Mouse (Mus musculus): Measurements from ENCODE around the gene Chst5.

The Chst5 gene

GRCm38 (mm10) chr8:111931721-111932120 lies 21.5 kb upstream of the Chst5 start:
- in situ Hi-C loops (cut with MboI, MseI), result no loop called here

GRCm38 (mm10) chr8:111929648-111930344 lies 19.5 kb upstream of the Chst5 start:
- in situ Hi-C loops (cut with MboI, MseI), result no loop called here

- in situ Hi-C loops (cut with MboI, MseI), result no loop called here
Measured at GRCm38 (mm10) chr8:111924976-111925375, 14.7 kb upstream of the Chst5 start.

GRCm38 (mm10) chr8:111923383-111923804 lies 13.1 kb upstream of the Chst5 start:
- in situ Hi-C loops (cut with MboI, MseI), result no loop called here

GRCm38 (mm10) chr8:111920971-111921370 lies 10.7 kb upstream of the Chst5 start:
- in situ Hi-C loops (cut with MboI, MseI), result no loop called here

- in situ Hi-C loops (cut with MboI, MseI), result no loop called here
Measured at GRCm38 (mm10) chr8:111919663-111920062, 9.4 kb upstream of the Chst5 start.

- in situ Hi-C loops (cut with MboI, MseI), result no loop called here
Measured at GRCm38 (mm10) chr8:111912860-111913432, 2.7 kb upstream of the Chst5 start.

- in situ Hi-C loops (cut with MboI, MseI), result no loop called here
Measured at GRCm38 (mm10) chr8:111911572-111911971, 1.3 kb upstream of the Chst5 start.

- in situ Hi-C loops (cut with MboI, MseI), result no loop called here
Measured at GRCm38 (mm10) chr8:111905500-111906121, 4.6 kb downstream of the Chst5 start.

- in situ Hi-C loops (cut with MboI, MseI), result no loop called here
Measured at GRCm38 (mm10) chr8:111902080-111902479, 8.2 kb downstream of the Chst5 start.

- in situ Hi-C loops (cut with MboI, MseI), result no loop called here
Measured at GRCm38 (mm10) chr8:111898586-111898985, 11.7 kb downstream of the Chst5 start.

GRCm38 (mm10) chr8:111894955-111895354 lies 15.3 kb downstream of the Chst5 start:
- in situ Hi-C loops (cut with MboI, MseI), result no loop called here

GRCm38 (mm10) chr8:111892615-111893014 lies 17.6 kb downstream of the Chst5 start:
- in situ Hi-C loops (cut with MboI, MseI), result no loop called here

GRCm38 (mm10) chr8:111891983-111892382 lies 18.3 kb downstream of the Chst5 start:
- in situ Hi-C loops (cut with MboI, MseI), result no loop called here

GRCm38 (mm10) chr8:111890911-111891303 lies 19.3 kb downstream of the Chst5 start:
- in situ Hi-C loops (cut with MboI, MseI), result no loop called here

GRCm38 (mm10) chr8:111889931-111890910 lies 20.0 kb downstream of the Chst5 start:
- in situ Hi-C loops (cut with MboI, MseI), result no loop called here

GRCm38 (mm10) chr8:111888091-111888650 lies 22.1 kb downstream of the Chst5 start:
- in situ Hi-C loops (cut with MboI, MseI), result no loop called here

GRCm38 (mm10) chr8:111887479-111887878 lies 22.8 kb downstream of the Chst5 start:
- in situ Hi-C loops (cut with MboI, MseI), result no loop called here

- in situ Hi-C loops (cut with MboI, MseI), result no loop called here
Measured at GRCm38 (mm10) chr8:111883615-111884014, 26.6 kb downstream of the Chst5 start.

GRCm38 (mm10) chr8:111881591-111881990 lies 28.7 kb downstream of the Chst5 start:
- in situ Hi-C loops (cut with MboI, MseI), result no loop called here

- in situ Hi-C loops (cut with MboI, MseI), result no loop called here
Measured at GRCm38 (mm10) chr8:111877711-111878110, 32.5 kb downstream of the Chst5 start.

Measured in T-helper 17 cell (primary cell).